Mouse (Mus musculus): ENCODE results near the gene Igflr1.

Igflr1 gene

DNA sequence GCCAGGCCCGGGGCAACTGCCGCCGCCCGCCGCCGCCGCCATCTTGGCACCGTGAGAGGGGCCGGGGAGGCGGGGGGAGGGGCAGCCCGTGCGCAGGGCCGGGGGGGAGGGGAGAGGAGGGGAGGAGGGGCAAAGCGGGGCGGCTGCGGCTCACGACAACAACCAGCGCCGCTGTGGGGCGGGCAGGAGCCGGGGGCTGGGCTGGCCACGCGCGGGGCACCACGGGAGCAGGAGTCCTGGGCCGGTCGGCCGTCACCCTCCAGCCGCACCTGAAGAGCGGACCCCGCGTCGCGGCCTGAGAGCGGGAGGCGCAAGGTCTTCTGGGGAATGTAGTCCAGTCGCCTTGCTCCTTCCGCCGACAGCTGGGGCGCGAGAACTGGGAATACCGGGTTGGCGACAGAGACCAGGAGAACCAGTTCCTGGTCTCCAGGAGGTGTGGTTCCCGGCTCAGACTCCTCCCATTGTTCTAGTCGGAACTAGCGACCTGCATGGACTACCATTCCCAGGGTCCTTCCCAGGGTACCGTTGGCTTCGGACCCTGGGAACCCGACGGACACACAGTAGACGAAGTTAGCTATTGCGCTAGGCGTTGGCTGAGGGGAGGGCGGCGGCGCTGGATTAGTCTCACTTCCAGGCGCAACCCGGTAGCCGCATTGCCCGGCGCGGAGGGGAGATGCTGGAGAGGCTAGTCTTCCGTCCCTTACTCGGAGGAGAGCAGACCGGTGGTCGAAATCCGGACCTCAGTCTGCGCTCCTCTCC, 23.6 kb downstream of the Igflr1 start, which contains the start of gene Kmt2b:
TSS of gene Kmt2b (minus strand) at position 51 of the 759 bp plus-strand sequence.
- peak; percentile 96 for DNase-seq

DNA sequence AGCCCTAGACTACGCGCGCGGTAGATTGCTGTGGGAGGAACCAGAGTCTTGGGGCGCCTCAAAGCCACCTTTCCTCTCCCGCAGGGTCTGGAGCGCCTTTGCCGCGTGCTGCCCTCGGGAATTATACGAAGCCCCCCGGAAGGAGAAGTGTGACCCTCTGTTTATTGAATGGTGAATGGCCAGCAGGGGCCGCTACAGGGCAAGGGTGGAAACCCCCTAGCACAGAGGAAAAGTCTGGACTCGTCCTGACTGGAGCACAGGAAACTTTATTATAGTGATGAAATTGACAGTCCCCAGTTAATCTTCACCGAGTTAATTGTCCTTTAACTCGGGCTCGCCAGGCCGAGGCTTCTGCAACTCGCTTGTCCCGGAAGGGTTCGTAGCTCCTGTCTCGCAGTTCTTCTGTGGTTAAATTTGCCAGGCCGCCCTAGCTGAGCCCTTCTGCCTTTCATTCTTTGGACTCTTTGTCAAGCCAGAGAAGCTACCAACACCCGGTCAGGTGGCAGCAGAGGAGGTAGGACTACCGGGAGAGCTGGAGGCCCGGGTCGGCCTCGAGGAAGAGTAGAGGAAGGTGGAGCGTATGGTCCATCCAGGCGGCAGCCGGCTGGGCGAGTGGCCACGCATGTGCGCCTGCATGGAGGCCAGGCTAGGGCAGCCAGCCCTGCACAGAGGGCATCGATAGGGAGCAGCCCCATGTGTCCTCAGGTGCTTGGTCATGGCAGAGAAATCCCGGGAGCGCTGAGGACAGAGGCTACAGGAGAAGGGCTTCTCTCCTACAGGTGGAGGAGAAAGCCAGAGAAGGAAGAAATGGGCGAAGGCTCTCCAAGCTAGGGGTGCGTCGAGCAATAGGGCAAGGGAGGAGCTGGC, 24.4 kb downstream of the Igflr1 start:
- DNase-seq = peak; percentile 88

DNA sequence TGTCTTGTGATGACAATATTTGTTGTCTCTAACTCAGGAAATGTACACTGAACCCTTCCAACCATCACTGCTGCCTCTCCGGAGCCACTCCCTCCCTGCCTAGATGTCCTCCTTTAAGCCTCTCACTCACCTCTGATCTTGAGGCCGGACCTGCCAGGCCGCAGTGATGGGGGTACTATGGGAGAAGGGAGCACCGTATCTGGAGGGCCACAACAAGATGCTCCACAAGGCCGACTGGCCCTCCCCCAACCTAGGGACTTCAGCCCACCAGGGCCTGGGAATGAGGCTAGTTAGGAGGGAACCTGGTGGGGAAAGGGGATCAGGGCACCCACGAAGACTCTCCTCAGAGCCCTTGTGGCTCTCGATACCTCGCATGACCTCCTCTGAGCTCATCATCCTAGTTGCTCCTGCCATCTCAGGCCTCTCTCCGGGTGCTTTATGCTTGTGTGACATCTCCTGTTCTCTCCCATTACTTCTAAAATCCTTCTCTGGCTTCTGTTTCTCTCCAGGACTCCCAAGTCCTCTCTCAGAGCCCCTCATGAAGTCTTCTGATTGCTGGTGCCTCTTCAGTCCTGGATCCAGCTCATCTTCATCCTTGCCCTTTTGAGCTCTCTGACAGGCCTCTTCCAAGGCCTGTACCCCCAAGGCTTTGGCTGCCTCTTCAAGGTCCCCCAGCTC, 25.8 kb downstream of the Igflr1 start:
- DNase-seq = no peak

DNA sequence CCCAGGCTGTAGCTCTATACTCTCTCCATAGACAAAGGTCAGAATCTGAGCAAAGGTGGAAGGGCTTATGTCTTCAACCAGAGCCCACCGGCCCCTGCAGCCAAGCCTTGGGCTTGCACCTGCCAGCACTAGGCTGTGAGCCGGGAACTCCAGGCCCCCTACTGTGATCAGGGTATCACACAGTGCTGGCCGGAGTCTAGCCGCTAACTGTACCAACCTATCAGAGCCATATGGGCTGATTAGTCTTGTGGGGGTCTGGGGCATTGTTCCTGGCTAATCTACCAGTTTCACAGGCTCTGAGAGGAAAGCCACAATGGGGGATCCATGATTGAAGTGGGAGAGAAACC, 26.4 kb downstream of the Igflr1 start:
- no peak for DNase-seq

DNA sequence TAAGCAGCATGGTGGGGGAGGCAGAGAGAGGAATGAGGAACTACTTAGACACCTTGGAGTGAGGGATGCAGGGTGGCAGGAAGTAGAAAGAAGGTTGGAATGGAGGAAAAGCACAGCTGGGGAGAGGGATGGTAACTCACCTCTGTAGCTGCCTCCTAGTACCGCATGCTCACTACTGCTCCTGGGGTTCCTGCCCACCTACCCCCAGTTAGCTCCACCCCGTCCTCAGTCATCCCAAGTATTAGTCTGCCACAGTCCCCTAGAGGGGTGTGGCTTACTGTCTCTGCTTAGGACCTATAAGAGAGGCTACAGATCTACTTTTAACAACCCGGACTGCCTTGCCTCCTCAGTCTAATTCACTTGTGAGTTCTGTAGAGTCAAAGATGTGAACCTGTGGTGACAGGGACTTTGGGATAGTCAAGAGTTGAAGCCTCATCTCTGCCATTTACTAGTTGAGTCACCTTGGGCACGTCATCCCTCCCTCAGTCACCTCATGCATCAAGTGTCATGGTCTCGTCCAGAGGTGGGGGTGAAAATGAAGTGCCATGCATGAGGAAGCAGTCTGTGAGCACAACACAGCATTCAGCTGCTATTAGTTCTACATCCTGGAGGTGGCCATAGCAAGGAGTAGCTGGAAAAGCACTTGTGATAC, 27.7 kb downstream of the Igflr1 start:
- DNase-seq = no peak

DNA sequence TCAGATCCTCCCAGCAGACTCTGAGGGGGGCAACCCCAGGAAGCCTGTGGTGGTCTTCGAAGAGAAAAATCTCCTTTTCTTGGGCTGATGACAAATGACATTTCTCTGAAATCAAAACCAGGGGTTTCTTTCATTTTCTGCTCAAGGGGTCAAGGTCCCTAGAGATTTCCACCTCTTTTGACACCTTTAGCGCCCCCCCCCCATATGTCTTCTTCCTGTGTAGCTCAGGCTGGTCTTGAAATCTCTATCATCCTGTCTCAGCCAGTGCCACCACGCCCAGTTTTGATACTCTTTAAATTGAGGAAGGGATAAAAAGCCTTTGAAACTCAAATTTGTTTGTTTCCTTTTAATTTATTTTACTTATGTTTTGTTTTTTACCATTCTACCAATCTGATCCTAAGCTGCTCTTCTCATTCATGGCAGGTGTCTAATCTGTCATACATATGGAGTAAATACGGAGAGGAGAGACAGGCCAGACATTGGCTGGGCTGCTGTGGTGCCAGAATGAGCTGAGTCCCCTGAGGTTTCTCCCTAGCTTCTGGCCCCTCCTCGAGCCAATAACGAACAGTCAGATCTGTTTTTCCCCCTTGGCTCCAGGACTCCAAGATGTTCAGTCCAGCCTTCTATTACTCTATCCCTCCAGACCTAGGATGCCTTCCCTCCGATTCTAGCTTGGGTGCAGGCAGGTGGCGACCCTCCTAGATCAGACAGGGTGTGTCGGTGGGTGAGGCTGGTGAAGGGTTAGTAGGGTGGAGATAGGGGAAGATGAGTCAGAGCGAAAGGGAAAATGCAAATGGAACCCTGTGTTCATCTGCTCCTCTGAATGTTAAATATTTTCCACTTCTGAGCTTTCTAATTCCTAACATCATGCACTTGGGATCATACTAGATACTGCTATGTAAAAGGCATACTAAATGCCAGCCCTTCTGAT, 28.6 kb downstream of the Igflr1 start:
- no peak for DNase-seq

DNA sequence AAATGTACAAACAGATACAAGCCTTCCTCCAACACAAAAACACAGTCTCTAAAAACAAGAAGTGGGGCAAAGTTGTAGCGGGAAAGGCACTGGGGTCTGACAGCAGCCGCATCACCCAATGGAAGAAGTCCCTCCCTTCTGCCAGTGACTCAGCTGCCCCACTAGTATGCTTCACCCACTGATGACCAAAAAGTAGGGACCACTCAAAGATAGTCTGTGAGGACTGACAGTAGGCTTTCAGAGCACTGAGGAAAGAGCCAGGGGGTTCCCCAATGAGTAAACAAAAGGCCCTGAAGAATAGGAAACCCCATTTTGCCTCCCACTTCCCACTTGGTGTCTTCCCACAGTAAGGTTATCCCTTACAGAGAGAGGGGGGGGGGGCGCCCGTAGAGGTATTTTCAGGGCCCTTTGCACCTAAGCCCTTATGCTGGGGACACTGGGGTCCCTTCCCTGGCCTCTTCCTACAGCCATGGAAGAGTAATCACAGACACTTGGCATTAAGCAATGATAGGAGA, 29.3 kb downstream of the Igflr1 start:
- no peak for DNase-seq

DNA sequence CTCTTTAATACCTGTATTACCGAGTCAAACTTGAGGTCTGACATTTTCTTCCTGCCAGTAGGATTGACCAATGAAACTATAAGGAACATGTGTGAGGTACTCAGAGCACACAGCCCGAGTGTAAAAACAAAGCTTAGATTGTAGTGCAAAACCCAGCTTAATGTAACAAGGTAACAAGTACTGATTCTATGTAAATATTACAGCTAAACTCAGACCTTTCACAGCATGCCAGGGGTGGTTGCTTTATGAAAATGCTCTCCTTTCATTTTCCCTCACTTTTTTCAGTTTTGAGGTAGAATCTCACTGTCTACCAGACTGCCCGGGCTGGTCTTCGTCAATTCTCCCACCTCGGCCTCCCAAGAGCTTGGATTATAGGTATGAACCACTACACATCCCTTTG, 30.9 kb downstream of the Igflr1 start:
- DNase-seq = no peak

DNA sequence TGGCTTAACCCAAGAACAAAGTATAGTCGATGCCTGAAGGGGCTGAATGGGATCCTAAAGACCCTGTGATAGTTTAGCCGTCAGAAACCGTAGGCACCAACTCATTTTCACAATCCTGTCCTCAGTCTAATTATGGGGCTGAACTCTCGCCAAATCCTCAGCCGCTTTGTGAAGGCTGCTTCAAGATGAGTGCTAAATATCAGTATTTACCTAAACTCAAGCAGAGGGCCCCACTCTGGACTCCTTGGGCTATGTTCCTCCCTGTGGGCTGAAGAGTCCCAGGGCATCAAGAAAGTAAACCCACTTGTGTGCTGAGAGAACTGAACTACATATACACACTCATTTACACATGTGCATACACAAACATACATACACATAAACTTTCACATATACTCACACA, 31.6 kb downstream of the Igflr1 start:
- no peak for DNase-seq

DNA sequence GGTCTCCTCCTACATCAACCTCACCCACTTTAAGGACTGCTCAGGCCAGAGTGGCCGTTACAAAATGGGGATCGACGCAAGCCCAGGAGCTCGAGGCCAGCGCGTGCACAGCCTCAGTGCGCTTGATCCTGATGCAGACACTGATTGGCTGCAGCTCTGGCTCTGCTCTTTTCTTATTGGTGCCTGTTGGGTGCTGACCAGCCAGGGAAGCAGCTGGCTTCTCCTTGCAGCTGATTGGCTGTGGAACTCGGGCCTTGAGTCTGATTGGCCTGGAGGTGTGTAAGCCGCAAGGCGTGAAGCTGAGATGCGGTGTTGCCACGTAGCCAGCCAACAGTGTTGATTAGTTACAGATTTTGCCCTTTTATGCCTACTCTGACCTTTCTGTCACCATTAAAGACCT, 33.6 kb downstream of the Igflr1 start, which contains the start of gene Zbtb32:
TSS of gene Zbtb32 (minus strand) at position 124 of the 400 bp plus-strand sequence.
- DNase-seq = no peak

DNA sequence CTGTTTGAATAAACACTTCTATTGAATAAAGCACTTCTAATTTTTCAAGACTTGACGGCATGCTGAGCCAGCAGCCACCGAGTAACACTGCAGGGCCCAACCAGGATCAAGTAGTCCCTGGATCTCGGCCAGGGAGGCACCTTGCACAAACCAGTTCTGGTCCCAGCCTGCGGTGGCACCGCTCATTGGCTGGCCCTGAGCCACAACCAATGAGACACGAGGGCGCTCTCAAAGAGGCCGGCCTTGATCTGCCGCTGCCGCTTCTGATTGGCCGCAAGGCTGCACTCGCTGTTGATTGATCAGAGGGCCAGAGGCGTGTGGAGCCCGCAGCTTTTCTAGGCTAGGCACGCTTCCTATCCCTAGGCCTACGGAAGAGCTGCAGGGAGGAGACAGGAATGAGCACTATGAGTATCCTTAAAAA, 34.7 kb downstream of the Igflr1 start:
- peak; percentile 96 for DNase-seq

DNA sequence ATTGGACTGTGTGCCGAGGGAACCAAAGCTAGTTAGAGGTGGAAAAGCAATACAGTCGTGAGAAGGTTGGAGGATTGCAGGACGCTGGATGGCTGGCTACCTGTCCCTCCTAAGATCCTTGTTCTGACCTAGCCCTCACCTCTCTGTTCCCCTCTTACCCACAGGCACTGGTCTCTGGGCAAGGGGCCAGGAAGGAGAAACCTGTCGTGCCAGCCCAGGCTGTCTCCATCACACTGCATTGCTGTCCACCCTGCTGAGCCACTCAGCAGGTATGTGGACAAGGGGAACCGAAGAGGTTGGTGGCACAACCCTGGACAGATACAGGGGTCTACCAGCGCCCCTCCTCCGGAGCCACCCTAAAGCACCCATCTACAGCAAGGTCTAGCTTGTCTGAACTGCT, 35.4 kb downstream of the Igflr1 start:
- no peak for DNase-seq

DNA sequence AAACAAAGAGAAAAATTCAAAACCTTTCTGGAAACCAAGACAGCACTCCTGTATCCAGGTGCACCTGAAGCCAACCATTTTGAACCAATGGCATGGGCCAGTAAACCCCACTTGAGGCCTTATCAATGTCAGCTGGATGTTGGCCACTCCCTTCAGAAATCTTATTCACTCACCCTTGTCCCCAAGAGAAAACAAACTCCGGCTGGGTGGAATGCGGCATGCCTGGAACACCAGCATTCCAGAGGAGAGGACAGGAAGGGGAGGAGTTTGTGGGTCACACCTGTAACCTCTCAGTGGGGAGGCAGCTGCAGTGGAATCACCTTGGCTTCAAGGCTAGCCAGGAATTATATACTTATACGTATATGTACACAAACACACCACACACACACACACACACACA, 37.4 kb downstream of the Igflr1 start:
- no peak for DNase-seq

DNA sequence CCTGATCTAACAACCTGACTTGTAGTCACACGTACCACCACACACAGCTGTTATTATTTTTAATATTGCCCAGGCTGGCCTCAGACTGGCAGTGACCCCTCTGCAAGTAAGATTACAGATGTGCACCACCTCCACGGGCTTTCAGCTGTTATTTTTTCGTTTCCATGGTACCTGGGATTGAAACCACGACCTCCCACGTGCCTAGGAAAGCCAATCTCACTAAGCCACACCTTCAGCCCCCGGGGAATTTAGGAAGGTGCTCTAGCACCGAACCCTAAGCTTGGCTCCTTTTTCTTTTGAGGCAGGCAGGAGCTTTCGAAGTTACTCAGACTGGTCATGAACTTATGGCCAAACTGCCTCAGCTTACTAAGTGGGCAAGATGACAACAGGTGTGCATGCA, 39.2 kb downstream of the Igflr1 start:
- no peak for DNase-seq

DNA sequence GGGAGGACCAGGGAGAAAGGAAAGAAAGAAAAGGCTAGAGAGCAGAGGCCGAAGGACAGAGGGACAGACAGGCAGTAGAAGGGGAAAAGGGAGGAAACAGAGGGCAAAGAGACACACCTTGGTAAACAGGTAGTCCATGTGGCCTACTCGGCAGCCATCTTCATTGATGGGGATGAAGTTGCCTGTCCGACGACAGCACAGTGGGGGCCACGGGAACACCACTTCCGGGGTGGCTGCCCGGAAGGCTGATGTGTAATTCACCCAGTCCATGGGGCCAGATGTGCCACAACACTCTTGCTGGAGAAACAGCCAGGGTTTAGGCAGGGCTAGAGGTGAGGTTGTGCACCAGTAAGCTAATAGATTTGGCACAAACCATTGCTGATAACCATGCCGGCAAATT, 39.7 kb downstream of the Igflr1 start:
- DNase-seq = no peak

DNA sequence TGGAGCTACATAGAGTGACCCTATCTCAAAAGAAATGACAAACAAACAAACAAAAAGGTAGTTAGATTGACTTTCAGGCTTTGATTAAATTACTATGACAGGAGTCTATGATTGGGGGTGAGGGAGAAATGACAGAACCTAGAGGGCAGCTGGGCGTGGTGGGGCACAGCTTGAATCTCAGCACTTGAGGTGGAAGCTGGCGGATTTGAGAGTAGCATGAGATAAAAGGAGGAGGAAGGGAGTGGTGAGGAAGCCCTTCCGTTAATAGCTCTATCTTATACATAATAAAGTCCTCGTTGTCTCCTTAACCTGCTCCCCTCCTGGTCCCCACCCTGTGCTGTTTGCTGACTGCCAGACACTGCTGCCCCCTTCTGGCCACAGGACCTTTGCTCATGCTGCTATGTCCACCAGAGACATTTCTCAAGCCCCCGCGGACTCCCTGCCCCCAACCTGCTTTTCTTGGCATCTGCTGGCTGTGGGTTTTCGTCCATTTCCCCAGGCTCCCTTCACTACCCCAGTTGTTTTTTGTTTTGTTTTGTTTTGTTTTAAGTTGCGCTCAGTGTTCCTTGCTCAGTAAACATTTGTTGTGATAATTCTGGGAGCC, 42.6 kb downstream of the Igflr1 start:
- DNase-seq = no peak

DNA sequence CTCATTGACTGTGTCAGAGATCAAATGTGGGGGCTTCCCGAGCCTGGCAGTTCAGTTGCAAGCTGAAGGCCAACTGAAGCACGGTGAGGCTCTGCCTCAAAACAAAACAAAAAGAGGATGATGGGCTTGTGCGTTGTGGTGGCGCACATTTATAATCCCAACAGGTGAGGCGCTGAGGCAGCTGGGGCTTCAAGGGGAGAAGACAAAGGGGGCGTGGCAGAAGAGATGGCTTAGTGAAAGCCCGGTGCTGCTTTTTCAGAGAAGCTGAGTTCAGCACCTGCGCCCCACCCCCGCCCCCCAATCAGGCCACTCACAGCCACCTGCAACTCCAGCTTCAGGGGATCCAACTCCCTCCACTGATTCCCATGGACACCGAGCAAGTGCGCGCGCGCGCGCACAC, 43.2 kb downstream of the Igflr1 start:
- DNase-seq = no peak

DNA sequence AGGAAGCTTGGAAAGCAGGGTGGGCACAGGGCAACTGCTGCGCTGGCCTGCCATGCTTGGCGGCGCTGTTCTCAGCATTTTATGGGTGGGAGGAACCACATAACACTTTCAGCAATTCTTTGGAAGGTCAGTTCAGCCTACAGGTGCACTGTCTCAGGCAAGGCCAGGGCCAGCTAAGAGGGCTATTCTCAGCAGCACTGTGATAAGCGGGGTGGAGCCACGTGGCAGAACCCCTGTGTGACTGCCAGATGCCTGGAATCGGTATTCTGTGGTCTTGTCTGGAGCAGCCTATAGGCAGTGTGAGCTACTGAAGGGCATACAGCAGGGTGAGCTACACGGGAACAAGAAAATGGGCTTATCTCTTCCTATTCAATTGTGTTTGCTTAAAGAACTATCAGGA, 44.8 kb downstream of the Igflr1 start:
- DNase-seq = no peak

DNA sequence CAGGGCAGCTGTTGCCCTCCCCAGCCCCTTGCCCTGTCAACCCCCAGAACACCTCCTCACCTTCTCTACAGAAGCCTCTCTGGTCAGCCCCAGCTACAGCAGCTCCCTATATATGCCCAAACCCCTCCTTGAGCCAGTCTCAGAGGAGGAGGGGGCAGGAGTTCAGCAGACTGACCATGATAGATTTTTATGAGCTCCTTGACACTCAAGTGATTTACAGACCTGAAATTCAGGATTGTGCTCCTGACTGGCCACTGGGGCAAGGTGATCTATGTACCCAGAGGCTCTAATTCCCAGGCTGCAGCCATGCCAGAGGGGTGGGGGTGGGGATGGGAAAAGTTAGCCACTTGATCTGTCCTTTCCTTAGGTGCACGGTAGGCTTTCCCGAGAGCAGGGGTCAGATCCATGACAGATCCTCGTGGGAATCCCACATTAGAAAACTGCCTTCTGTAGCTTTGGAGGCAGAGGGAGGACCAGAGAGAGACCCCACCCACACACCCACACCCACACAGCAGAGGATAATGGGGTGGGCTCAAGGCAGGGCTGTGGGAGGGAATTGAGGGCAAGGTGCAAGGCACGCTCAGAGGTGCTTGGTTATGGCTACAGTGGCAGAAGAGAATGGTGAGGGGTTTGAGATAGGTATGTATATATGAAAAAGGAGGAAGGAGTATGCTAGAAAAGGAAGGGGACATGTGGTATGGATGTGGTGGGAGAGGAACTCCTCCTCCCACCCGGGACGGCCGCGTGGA, 47.6 kb downstream of the Igflr1 start, which contains the start of gene Upk1a:
TSS of gene Upk1a (minus strand) at position 194 of the 749 bp plus-strand sequence.
- no peak for DNase-seq

DNA sequence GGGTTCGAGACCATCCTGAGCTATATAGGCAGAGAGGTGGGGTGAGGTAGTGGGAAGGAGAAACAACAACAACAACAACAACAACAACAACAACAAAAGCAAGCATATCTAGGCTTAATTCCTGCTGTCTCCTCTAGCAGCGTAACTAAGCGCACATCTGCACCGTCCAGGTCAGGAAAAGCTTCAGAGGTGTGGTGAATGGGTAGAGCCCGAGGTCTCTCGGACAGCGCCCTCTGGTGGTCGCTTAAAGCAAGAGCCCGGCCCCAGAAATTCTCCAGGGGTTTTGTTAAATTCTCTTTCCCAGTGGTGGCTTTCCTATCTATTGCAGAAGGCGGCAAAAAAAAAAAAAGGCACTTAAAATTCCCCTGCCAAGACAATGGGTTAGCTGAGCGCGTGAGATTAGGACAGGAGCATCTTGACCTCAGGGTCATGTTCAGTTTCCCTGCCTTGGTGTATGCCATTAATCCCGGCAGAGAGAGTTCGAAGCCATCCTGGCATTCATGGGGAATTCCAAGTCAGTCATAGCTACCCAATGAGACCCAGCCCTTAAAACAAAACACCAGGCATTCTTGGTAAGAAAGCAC, 48.4 kb downstream of the Igflr1 start:
- DNase-seq = peak; percentile 69

Data from cerebellum, adult 9-10 months (tissue).